Mouse (Mus musculus): ENCODE measurements around the gene Arhgef38. TPM values are rescaled to one million over a fixed set of nuclear protein-coding genes. Genes with fewer than 3 reads are reported as not detected.

The Arhgef38 gene
- polyA plus RNA-seq (2016; fragmentation: Nextera tagmentation; extraction: Ambion mirVana), result not detected in 2 replicates

GRCm38 (mm10) chr3:133234821-133235295, at the start of gene Arhgef38:
Gene Arhgef38 (minus strand): TSS chr3:133234949.
- Histone ChIP-seq H3K9ac (no peak within 1 kb of the TSS), H3K4me2 (no peak within 1 kb of the TSS), H3K36me3 (no peaks in the 10 kb centered on the region), H3K4me1 (replicated peaks) (no peaks in the 10 kb centered on the region), H3K9me3 (replicated peaks) (no peaks in the 10 kb centered on the region), H3K27ac (ENCODE audit: poor library complexity, severe bottlenecking) (no peak within 1 kb of the TSS), H3K4me3 (no peak within 1 kb of the TSS), H3K27me3 (replicated peaks) (no peaks in the 10 kb centered on the region; the same call in 1 of the 2 replicates)
- ATAC-seq (ENCODE audit: insufficient number of reproducible peaks, low FRiP score), result no peak
- 53% methylated on average over 12 of the region's 12 CpGs for WGBS

DNA sequence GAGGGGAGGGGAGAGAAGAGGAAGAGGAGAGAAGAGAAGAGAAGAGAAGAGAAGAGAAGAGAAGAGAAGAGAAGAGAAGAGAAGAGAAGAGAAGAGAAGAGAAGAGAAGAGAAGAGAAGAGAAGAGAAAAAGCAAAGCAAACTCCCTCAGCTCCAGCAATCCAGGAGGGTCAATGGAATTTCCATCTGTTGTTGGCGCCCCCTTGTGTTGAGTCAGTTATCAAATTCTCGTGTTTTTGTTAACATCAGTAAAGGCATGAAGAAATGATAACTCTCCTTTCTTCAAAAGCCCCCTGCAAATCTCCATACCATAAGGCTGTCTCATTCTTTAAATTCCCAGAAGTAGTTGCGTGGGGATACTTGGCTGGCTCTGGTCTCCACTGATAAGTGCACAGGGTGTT, 37.1 kb upstream of the Arhgef38 start:
- ATAC-seq (ENCODE audit: insufficient number of reproducible peaks, low FRiP score), result no peak
- H3K9ac ChIP-seq, result no peak overlapping the region
- no peaks in the 10 kb centered on the region for H3K27me3 ChIP-seq (replicated peaks)
- H3K4me3 ChIP-seq, result no peak overlapping the region
- no peak overlapping the region for H3K4me2 ChIP-seq
- H3K36me3 ChIP-seq, result no peaks in the 10 kb centered on the region
- WGBS, result 8% methylated on average over 3 of the region's 3 CpGs
- no peaks in the 10 kb centered on the region for H3K4me1 ChIP-seq (replicated peaks)
- no peaks in the 10 kb centered on the region for H3K9me3 ChIP-seq (replicated peaks)
- no peak overlapping the region for H3K27ac ChIP-seq (ENCODE audit: poor library complexity, severe bottlenecking)

GRCm38 (mm10) chr3:133258860-133259259, 24.1 kb upstream of the Arhgef38 start:
- Histone ChIP-seq H3K4me3 (no peak overlapping the region), H3K4me2 (no peak overlapping the region), H3K9me3 (replicated peaks) (no peaks in the 10 kb centered on the region), H3K9ac (no peak overlapping the region), H3K27me3 (replicated peaks) (no peaks in the 10 kb centered on the region), H3K4me1 (replicated peaks) (no peaks in the 10 kb centered on the region), H3K36me3 (no peaks in the 10 kb centered on the region), H3K27ac (ENCODE audit: poor library complexity, severe bottlenecking) (no peak overlapping the region; the same call in 1 of the 2 replicates)
- ATAC-seq (ENCODE audit: insufficient number of reproducible peaks, low FRiP score), result no peak
- WGBS, result 74% methylated on average over 2 of the region's 2 CpGs

- Histone ChIP-seq H3K27ac (ENCODE audit: poor library complexity, severe bottlenecking) (no peak overlapping the region), H3K4me2 (no peak overlapping the region), H3K9ac (no peak overlapping the region), H3K27me3 (replicated peaks) (no peaks in the 10 kb centered on the region), H3K36me3 (no peaks in the 10 kb centered on the region), H3K9me3 (replicated peaks) (no peaks in the 10 kb centered on the region), H3K4me1 (replicated peaks) (no peaks in the 10 kb centered on the region), H3K4me3 (no peak overlapping the region)
- no peak for ATAC-seq (ENCODE audit: insufficient number of reproducible peaks, low FRiP score)
- 76% methylated on average over 4 of the region's 4 CpGs for WGBS
Measured at GRCm38 (mm10) chr3:133255842-133256241, 21.1 kb upstream of the Arhgef38 start.

DNA sequence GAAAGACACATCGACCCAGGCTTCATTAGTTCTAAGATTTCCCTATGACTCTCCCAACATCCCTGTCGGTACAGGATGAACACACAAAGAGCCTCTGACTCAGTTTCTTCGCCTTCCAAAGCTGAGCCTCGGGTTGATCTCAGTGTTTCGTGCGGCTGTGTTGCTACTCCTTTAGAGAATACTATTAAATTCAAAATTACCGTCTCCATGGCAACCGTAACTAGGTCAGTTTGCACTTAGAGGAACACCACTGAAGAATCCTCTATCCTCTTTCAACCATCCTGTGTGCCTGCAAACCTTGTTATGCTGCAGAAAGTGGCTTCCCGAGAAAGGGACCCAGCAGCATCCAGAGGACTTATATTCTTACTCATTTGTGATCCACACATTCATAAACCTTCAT, 9.3 kb upstream of the Arhgef38 start:
- no peak overlapping the region for H3K4me2 ChIP-seq
- H3K4me3 ChIP-seq, result no peak overlapping the region
- 76% methylated on average over 9 of the region's 9 CpGs for WGBS
- H3K9me3 ChIP-seq (replicated peaks), result no peaks in the 10 kb centered on the region
- no peaks in the 10 kb centered on the region for H3K4me1 ChIP-seq (replicated peaks)
- no peak overlapping the region for H3K9ac ChIP-seq
- ATAC-seq (ENCODE audit: insufficient number of reproducible peaks, low FRiP score), result no peak
- no peaks in the 10 kb centered on the region for H3K27me3 ChIP-seq (replicated peaks)
- H3K27ac ChIP-seq (ENCODE audit: poor library complexity, severe bottlenecking), result no peak overlapping the region
- no peaks in the 10 kb centered on the region for H3K36me3 ChIP-seq

DNA sequence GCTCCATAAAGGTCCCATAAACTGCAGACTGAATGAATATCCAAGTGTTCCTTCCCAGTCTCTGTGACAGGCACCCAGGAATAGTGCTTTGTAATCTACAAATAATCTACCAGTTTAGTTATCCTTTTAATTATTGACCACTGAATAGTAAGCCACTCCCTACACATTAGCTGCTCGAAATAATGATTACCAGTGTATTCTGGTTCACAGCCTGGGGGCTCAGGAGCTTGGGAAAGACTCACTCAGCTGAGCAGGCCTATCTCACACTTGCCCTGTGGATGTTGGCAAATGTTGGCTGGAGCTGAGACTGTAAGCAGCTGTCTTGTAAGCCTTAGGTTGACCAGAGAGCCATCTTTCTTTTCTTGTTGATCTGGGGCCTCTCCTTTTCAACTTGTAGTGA, 7.2 kb upstream of the Arhgef38 start:
- Histone ChIP-seq H3K4me2 (no peak overlapping the region), H3K27me3 (replicated peaks) (no peaks in the 10 kb centered on the region), H3K4me1 (replicated peaks) (no peaks in the 10 kb centered on the region), H3K27ac (ENCODE audit: poor library complexity, severe bottlenecking) (no peak overlapping the region), H3K9me3 (replicated peaks) (no peaks in the 10 kb centered on the region), H3K9ac (no peak overlapping the region), H3K36me3 (no peaks in the 10 kb centered on the region), H3K4me3 (no peak overlapping the region)
- no peak for ATAC-seq (ENCODE audit: insufficient number of reproducible peaks, low FRiP score)
- WGBS, result 68% methylated on average over 1 of the region's 1 CpGs

DNA sequence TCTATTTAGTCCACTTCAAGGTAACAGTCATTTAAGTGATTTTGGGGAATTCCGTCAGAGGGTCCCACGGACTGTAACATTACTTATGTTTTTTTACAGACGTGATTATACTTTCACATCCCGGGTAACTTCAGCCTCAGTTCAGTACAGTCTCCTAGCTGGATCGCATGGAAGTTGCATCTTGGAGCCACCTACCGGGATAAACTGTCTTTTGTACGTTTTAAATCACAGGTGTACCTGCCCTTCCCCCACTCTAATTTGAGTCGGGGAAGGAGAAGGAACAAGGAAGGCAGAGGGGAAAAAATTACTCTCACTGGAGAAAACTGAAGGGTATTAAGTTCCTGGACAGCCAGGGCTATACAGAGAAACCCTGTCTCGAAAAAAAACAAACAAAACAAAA, 756 bp downstream of the Arhgef38 start:
- H3K4me1 ChIP-seq (replicated peaks), result no peaks in the 10 kb centered on the region
- no peaks in the 10 kb centered on the region for H3K36me3 ChIP-seq
- no peaks in the 10 kb centered on the region; the same call in 1 of the 2 replicates for H3K27me3 ChIP-seq (replicated peaks)
- H3K9me3 ChIP-seq (replicated peaks), result no peaks in the 10 kb centered on the region
- ATAC-seq (ENCODE audit: insufficient number of reproducible peaks, low FRiP score), result no peak
- no peak overlapping the region for H3K9ac ChIP-seq
- no peak overlapping the region for H3K4me3 ChIP-seq
- no peak overlapping the region for H3K4me2 ChIP-seq
- WGBS, result 58% methylated on average over 9 of the region's 9 CpGs
- H3K27ac ChIP-seq (ENCODE audit: poor library complexity, severe bottlenecking), result no peak overlapping the region

DNA sequence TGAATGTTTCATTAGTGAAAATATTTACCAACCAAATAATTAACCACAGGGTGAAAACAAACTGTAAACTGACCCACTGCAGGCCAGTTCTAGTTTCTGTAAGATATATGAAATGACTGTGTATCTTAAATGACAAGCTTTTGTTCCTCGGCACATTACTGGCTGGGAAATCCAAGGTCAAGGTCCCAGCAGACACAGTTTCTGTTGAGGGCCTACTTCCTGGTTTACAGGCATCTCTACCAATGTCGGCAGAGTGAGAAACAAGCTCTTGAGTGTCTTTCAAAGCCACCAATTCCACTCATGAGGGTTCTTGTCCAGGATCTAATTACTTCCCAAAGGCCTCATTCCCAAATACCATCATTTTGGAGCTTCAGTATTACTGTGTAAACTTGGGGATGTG, 4.3 kb downstream of the Arhgef38 start:
- whole genome bisulfite sequencing, result 65% methylated on average over 2 of the region's 2 CpGs
- H3K4me1 ChIP-seq (replicated peaks), result no peaks in the 10 kb centered on the region
- no peaks in the 10 kb centered on the region for H3K36me3 ChIP-seq
- no peaks in the 10 kb centered on the region; the same call in 1 of the 2 replicates for H3K27me3 ChIP-seq (replicated peaks)
- no peaks in the 10 kb centered on the region for H3K9me3 ChIP-seq (replicated peaks)
- no peak overlapping the region for H3K4me3 ChIP-seq
- no peak overlapping the region for H3K27ac ChIP-seq (ENCODE audit: poor library complexity, severe bottlenecking)
- no peak overlapping the region for H3K4me2 ChIP-seq
- ATAC-seq (ENCODE audit: insufficient number of reproducible peaks, low FRiP score), result no peak
- H3K9ac ChIP-seq, result no peak overlapping the region

GRCm38 (mm10) chr3:133229594-133229993, 5.2 kb downstream of the Arhgef38 start:
- ATAC-seq (ENCODE audit: insufficient number of reproducible peaks, low FRiP score), result no peak
- no peaks in the 10 kb centered on the region for H3K9me3 ChIP-seq (replicated peaks)
- no peak overlapping the region for H3K27ac ChIP-seq (ENCODE audit: poor library complexity, severe bottlenecking)
- H3K4me3 ChIP-seq, result no peak overlapping the region
- H3K4me1 ChIP-seq (replicated peaks), result no peaks in the 10 kb centered on the region
- no peak overlapping the region for H3K9ac ChIP-seq
- no peaks in the 10 kb centered on the region; the same call in 1 of the 2 replicates for H3K27me3 ChIP-seq (replicated peaks)
- no peak overlapping the region for H3K4me2 ChIP-seq
- no peaks in the 10 kb centered on the region for H3K36me3 ChIP-seq

DNA sequence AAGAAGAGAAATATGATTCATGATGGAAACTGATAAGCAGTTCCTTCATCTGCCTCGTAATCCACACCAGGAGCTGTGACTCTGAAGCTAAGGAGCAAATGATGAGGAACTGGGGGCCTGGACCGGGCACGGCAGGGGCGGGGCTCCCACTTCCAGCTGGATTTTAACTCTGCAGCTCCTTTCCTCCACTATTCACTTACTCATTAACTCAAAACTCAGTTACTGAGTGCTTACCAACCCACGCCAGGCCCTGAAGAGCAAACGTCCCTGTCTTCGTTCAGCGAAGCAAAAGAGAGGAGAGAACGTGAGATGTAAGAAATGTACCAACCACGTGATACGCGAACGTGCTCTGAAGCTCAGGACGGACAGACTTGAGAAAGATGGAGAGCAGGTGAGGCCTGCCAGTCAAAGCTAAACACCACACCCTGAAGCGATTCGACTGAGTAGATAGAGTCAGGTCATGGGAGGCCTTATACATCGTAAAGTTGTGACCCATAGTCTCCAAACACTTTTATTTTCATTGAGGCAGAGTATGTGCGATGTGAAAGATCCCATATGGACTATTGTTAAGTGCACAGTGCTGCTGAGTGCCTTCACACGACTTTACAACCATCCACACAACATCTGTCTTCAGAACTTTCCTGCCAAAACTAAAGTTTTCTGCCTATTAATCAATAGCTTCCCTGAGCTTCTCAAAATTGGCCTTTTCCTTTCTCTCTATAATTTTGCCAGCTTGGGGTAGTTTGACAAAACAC, 7.3 kb downstream of the Arhgef38 start:
- ATAC-seq (ENCODE audit: insufficient number of reproducible peaks, low FRiP score), result no peak
- Histone ChIP-seq H3K9me3 (replicated peaks) (no peaks in the 10 kb centered on the region), H3K4me1 (replicated peaks) (no peaks in the 10 kb centered on the region), H3K9ac (no peak overlapping the region), H3K4me3 (no peak overlapping the region), H3K36me3 (no peaks in the 10 kb centered on the region), H3K27me3 (replicated peaks) (no peaks in the 10 kb centered on the region), H3K27ac (ENCODE audit: poor library complexity, severe bottlenecking) (no peak overlapping the region), H3K4me2 (no peak overlapping the region)
- WGBS, result 79% methylated on average over 19 of the region's 19 CpGs

- no peak overlapping the region for H3K9ac ChIP-seq
- H3K4me1 ChIP-seq (replicated peaks), result no peaks in the 10 kb centered on the region
- no peaks in the 10 kb centered on the region for H3K9me3 ChIP-seq (replicated peaks)
- H3K4me3 ChIP-seq, result no peak overlapping the region
- no peak overlapping the region for H3K27ac ChIP-seq (ENCODE audit: poor library complexity, severe bottlenecking)
- ATAC-seq (ENCODE audit: insufficient number of reproducible peaks, low FRiP score), result no peak
- no peaks in the 10 kb centered on the region for H3K36me3 ChIP-seq
- H3K4me2 ChIP-seq, result no peak overlapping the region
- H3K27me3 ChIP-seq (replicated peaks), result no peaks in the 10 kb centered on the region
- WGBS, result 81% methylated on average over 7 of the region's 7 CpGs
Measured at GRCm38 (mm10) chr3:133218501-133218900, 16.2 kb downstream of the Arhgef38 start.

Measured in heart, embryonic 12.5 days (tissue).